Mouse (Mus musculus): Measurements from ENCODE around the gene Nipal4.

DNA sequence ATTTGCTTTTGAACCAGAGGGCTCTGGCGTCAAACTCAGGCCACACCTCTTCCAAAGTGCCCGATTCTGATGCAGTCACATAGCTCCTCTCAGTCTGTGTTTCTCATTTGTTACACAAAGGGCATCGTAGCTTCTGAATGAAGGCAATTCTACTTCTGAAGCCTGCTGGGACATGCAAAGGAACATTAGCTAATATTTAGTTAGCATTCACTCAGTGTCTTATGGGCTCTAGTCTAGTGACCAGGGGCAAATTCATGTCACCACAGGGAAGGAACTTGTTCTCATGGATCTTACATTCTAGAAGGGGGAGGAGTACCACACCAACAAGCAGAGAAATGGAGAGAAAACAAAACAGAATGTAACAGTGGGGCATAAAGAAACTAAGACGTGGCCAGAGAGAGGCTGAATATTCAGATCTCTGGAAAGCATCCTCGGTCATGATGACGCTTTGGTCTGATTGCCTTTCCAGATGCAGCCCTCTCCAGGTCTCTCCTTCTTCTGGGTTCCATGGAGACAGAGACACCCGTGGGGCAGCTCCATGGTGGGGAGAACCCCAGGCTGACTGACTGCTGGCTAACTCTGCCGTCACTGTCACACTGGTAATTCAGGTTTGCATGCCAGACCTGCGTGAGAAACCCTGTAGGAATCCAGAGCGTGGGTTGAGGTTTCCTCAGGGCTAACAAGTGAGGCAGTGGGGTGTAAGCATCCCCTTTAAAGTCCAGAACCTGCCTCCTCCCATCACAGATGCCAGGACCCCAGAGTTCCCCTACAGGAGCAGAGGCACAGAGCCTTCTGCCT lies 11.1 kb upstream of the Nipal4 start:
- TF ChIP-seq CTCF (IDR thresholded peaks at IDR 0.05) (no peak), POLR2A (IDR thresholded peaks at IDR 0.05; ENCODE audit: insufficient read depth, low read depth, low read length) (no peak)

Data from heart, adult 2 months (tissue).